Mouse (Mus musculus) B cell, adult (primary cell): ENCODE measurements around the gene Atxn2. TPM values are rescaled to one million over a fixed set of nuclear protein-coding genes. Genes with fewer than 3 reads are reported as not detected.

ENCODE experiments used
- total RNA-seq: library from RNA; stranded (reverse); gene quantifications from 4 replicates; pipeline ENCODE4 v1.2.4, GENCODE M21; 2023; ENCODE audit not compliant: inconsistent age

The Atxn2 gene
- 72.7 to 114 TPM (median 84.4 TPM) in 4 replicates for total RNA-seq

GRCm38 (mm10) chr5:121711174-121711927 lies at the start of gene Atxn2:
TSS of gene Atxn2 (plus strand) at chr5:121711337.

DNA sequence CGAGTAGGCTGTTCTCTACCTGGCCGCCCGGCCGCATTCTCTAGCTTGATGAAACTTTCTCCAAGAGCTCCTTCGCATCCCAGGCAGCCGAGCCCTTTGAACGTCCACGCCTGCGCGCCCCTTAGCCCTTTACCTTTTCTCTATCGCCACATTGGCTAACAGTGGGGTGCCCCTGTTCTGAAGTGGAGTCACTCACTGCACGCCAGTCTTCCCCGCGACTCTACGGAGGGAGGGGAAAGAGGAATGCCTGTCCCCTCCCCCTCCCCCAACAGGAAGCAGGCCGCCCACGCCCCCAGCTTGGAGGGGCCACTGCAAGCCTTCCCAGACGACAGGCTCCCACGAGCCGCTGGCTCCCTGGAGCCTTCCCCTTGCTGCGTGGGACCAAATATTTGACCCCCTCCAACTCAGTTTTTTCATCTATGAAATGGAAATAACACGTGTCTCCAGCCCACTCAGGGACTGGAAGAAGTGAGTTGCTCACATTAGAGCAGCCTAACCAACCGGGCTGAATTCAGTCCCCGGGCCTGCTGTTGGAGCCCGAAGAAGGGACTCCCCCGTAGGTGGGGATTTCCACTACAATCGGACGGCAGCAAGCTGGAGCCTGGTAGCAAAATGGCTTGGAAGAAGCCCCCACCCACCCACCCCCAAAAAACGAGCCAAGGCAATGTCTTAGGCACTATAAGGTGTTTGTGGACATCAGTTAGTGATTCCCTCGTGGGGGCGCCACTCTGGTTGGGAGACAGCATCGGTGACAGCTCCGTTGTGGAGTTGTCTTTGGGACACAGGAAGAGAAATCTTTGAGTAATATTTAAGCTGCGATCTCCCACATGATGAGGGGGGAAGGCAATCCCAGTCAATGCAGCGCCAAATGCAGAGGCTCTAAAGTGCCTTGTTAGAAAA lies 126.6 kb downstream of the Atxn2 start, which contains the start of gene Sh2b3:
TSS of gene Sh2b3 (minus strand) at position 206 of the 900 bp plus-strand sequence.

DNA sequence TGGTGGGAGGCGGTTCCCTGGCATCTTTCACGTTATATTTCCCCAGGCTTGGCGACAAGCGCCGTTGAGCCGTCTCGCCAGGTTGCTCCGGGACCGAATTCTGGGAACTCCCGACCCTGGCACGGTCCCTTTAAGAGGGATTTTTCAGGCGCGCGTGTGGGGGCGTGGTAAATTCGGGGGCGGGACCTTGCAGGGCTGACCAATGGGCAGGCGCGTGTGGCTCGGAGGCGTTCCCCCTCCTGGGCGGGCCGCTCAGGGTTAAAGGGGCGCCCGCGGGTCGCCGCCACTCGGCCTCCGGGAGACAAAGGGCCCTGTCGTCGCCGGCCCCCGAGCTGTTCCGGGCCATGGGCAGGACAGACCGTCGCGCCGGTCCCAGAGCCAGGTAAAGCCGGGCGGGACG lies 137.6 kb downstream of the Atxn2 start, which contains the start of gene Pheta1:
TSS of gene Pheta1 (plus strand) at position 242 of the 400 bp plus-strand sequence.

Other genes with a start within 250 kb of the Atxn2 start
- gene Adam1b, start 207.9 kb upstream of the Atxn2 start, total RNA-seq = not detected in 4 replicates
- gene Adam1a, start 165.9 kb upstream of the Atxn2 start, total RNA-seq = 5.2 to 5.7 TPM (median 5.4 TPM) in 4 replicates
- not detected in 4 replicates for gene Gm42878, start 165.9 kb upstream of the Atxn2 start, total RNA-seq
- gene Mapkapk5, start 165.4 kb upstream of the Atxn2 start, total RNA-seq = 87.8 to 106 TPM (median 94.4 TPM) in 4 replicates
- 371 to 424 TPM (median 391 TPM) in 4 replicates for gene Aldh2, start 117.5 kb upstream of the Atxn2 start, total RNA-seq
- 8.7 to 11.7 TPM (median 10.3 TPM) in 4 replicates for gene Acad12, start 92.4 kb upstream of the Atxn2 start, total RNA-seq
- gene Acad10, start 50.8 kb upstream of the Atxn2 start, total RNA-seq = 10.5 to 12.1 TPM (median 10.7 TPM) in 4 replicates
- gene Brap, start 50.8 kb upstream of the Atxn2 start, total RNA-seq = 81.9 to 96.9 TPM (median 84.8 TPM) in 4 replicates
- gene Sh2b3, start 126.3 kb downstream of the Atxn2 start, total RNA-seq = 166 to 173 TPM (median 172 TPM) in 4 replicates
- gene Pheta1, start 137.6 kb downstream of the Atxn2 start, total RNA-seq = 2.8 to 3.8 TPM (median 3.4 TPM) in 4 replicates